Comparison of ENCODE assay signal across 14 mouse cellular contexts in genomic region chr1:79710678-79711077, GRCm38 (mm10). TPM values are rescaled to one million over a fixed set of nuclear protein-coding genes. Genes with fewer than 3 reads are reported as not detected.
DNase-seq lines count a peak whose midpoint lies in the region; ATAC-seq and TF ChIP-seq lines count a peak whose summit lies in the region.
"Had no signal": no experiment of that assay in that cellular context is flagged by ENCODE, and none has a peak within 500 bp of the region (broad histone marks: within the 10 kb centered on the region; RNA-seq: fewer than 3 reads in every experiment).

No protein-coding gene starts in this region.

- H3K4me3 ChIP-seq in layer of hippocampus, adult 2 months, result no peak overlapping the region
- no peak overlapping the region for H3K4me3 ChIP-seq in thymus, adult 2 months (ENCODE audit: control insufficient read depth, insufficient read depth, low read length)
- H3K4me3 ChIP-seq in olfactory bulb, adult 2 months (ENCODE audit: insufficient read depth, low read depth, low read length), result no peak overlapping the region
- H3K4me3 ChIP-seq: stomach, embryonic 15.5 days had no signal

- H3K27me3 ChIP-seq in thymus, adult 2 months (ENCODE audit: control insufficient read depth, insufficient read depth, low read length), result no peaks in the 10 kb centered on the region
- H3K27me3 ChIP-seq: Patski; stomach, embryonic 15.5 days had no signal

- peak; percentile 24 for ATAC-seq in frontal cortex, adult (ENCODE audit: low TSS enrichment)
- ATAC-seq: intestine, embryonic 16.5 days; Patski had no signal

- no peak for TF ChIP-seq POLR2A in thymus, adult 2 months (IDR thresholded peaks at IDR 0.05; ENCODE audit: control insufficient read depth, extremely low read depth, insufficient read depth, low read length, poor library complexity)
- TF ChIP-seq POLR2A in olfactory bulb, adult 2 months (IDR thresholded peaks at IDR 0.05; ENCODE audit: insufficient read depth, low read depth, low read length), result no peak

- TF ChIP-seq CTCF in layer of hippocampus, adult 2 months (conservative IDR thresholded peaks at IDR 0.05), result no peak
- TF ChIP-seq CTCF in thymus, adult 2 months (IDR thresholded peaks at IDR 0.05; ENCODE audit: borderline replicate concordance, control insufficient read depth, extremely low read depth, insufficient read depth, low read length, poor library complexity), result no peak
- no peak for TF ChIP-seq CTCF in olfactory bulb, adult 2 months (IDR thresholded peaks at IDR 0.05; ENCODE audit: insufficient read depth, low read depth, low read length)

- peak overlapping the region; percentile 59 for H3K27ac ChIP-seq in layer of hippocampus, adult 2 months
- H3K27ac ChIP-seq in thymus, adult 2 months (ENCODE audit: control insufficient read depth, insufficient read depth, low read length), result peak overlapping the region; percentile 96
- peak overlapping the region; percentile 82; the same call in 1 of the 2 replicates for H3K27ac ChIP-seq in olfactory bulb, adult 2 months (ENCODE audit: insufficient read depth, low read depth, low read length)

- WGBS in thymus, adult 2 months, result 23% methylated on average over 4 of the region's 4 CpGs
- 5% methylated on average over 4 of the region's 4 CpGs for WGBS in olfactory bulb, adult 2 months

- no peaks in the 10 kb centered on the region for H3K36me3 ChIP-seq in thymus, adult 2 months (ENCODE audit: control insufficient read depth, insufficient read depth, low read length)
- H3K36me3 ChIP-seq: stomach, embryonic 15.5 days had no signal

- peaks cover 16% of the 10 kb centered on the region for H3K4me1 ChIP-seq in thymus, adult 2 months (replicated peaks; ENCODE audit: control insufficient read depth, insufficient read depth, low read length)
- peaks cover 21% of the 10 kb centered on the region for H3K4me1 ChIP-seq in olfactory bulb, adult 2 months (ENCODE audit: control insufficient read depth, insufficient read depth, low read length)
- H3K4me1 ChIP-seq: stomach, embryonic 15.5 days had no signal

- no peak for DNase-seq in frontal cortex, postnatal 36 days (ENCODE audit: low spot score in 2 of 2)
- DNase-seq in layer of hippocampus, adult 2 months (ENCODE audit: low spot score in 2 of 2), result no peak
- DNase-seq in layer of hippocampus, postnatal 36 days, result no peak
- no peak for DNase-seq in thymus, adult 2 months
- DNase-seq in thymus, postnatal 4 days, result no peak
- no peak for DNase-seq in embryo, embryonic 10.5 days (ENCODE audit: low spot score)
- DNase-seq: adrenal gland, postnatal 25 days; cerebellum, postnatal 14 days; lung, adult 2 months had no signal

RNA-seq across cellular contexts. Expression of gene Ap1s3, which starts 38.9 kb away (rescaled TPM):
- total RNA-seq in layer of hippocampus, adult 2 months (2021), result 1 to 10 TPM; 2.0 to 3.3 TPM
- total RNA-seq in layer of hippocampus, postnatal 36 days (2021), result 1 to 10 TPM; 2.0 to 2.4 TPM
- 60.5 and 60.7 TPM in 2 replicates for polyA plus RNA-seq in thymus, adult 2 months (2012; rRNA removed)
- not detected in 2 replicates for polyA plus RNA-seq in olfactory bulb, adult 2 months (2012; ENCODE audit: insufficient read depth, insufficient read length, low replicate concordance, missing spikeins)
